Mouse (Mus musculus): ENCODE data around the gene Mdk. TPM values are rescaled to one million over a fixed set of nuclear protein-coding genes. Genes with fewer than 3 reads are reported as not detected.

Mdk gene
- total and polyA plus RNA-seq, 2 experiments from 2014 or later = 54.9 to 167 TPM

- DNase-seq (ENCODE audit: low spot score) (peak; percentile 59), ATAC-seq (peak; percentile 36)
- no peak for TF ChIP-seq CTCF (IDR thresholded peaks at IDR 0.05; ENCODE audit: low read depth)
- H3K36me3 ChIP-seq (ENCODE audit: insufficient read depth, low read length) = no peaks in the 10 kb centered on the region
- no peaks in the 10 kb centered on the region for H3K27me3 ChIP-seq (ENCODE audit: insufficient read depth, low read length)
- WGBS = 17% methylated on average over 15 of the region's 15 CpGs
- peak overlapping the region; percentile 74 for H3K27ac ChIP-seq
- H3K9me3 ChIP-seq (ENCODE audit: low read length) = no peaks in the 10 kb centered on the region
- peak overlapping the region; percentile 37 for H3K9ac ChIP-seq (replicated peaks; ENCODE audit: low read length)
- H3K4me3 ChIP-seq (ENCODE audit: low read length) = 0 out of 2 replicates have a peak overlapping the region, but pooled peaks have one; percentile 7
- peak overlapping the region; percentile 43 for H3K4me2 ChIP-seq (ENCODE audit: low read depth, low read length)
- peaks cover 40% of the 10 kb centered on the region for H3K4me1 ChIP-seq (ENCODE audit: insufficient read depth, low read length)
These were observed 18.4 kb upstream of the Mdk start for GRCm38 (mm10) chr2:91950275-91951085.

DNA sequence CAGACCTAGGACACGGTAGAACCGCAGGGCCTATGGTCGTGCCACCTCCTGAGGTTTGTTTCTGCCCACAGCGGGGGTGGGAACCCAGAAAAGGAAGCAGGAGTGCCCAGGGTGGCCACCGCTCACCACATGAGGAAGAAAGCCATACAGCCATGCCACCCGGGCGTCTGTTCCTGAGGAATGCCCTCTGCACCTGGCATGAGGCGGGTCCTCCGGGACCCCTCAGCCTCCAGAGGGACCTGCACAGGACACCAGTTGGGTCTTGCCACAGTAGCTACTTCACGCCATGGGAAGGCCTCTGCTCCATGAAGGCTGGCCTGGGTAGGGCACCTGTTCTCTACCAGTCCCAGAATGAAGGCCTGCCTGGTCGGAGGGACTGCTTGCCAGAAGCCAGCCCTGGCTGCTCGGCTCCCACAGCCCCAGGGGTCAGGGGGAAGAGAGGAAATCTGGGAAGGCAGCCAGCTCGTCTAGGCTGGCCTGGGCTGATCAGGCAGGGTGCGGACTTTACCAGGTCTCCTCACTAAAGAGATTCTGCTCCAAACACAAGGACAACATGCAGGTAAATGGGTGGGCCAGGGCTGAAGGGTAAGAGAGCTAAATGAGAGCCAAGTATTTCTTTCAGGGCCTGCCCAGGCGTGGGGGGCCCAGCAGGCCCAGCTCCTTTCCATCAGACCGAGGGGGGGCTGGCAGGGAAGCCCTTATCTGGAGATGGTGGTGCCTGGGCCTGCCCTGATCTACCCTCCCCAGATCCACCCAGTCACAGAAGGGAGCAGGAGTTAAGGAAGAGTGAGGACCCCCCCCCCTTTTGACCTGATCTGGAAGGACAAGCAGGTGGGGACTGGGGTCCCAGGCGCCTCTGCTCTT lies 17.5 kb upstream of the Mdk start:
- H3K9ac ChIP-seq (replicated peaks; ENCODE audit: low read length) = peak overlapping the region; percentile 37
- peak; percentile 71 for DNase-seq (ENCODE audit: low spot score)
- no peaks in the 10 kb centered on the region for H3K36me3 ChIP-seq (ENCODE audit: insufficient read depth, low read length)
- H3K4me3 ChIP-seq (ENCODE audit: low read length) = 0 out of 2 replicates have a peak overlapping the region, but pooled peaks have one; percentile 7
- 58% methylated on average over 17 of the region's 17 CpGs for whole genome bisulfite sequencing
- no peaks in the 10 kb centered on the region for H3K9me3 ChIP-seq (ENCODE audit: low read length)
- H3K4me1 ChIP-seq (ENCODE audit: insufficient read depth, low read length) = peaks cover 44% of the 10 kb centered on the region
- TF ChIP-seq CTCF (IDR thresholded peaks at IDR 0.05; ENCODE audit: low read depth) = no peak
- H3K27ac ChIP-seq = peak overlapping the region; percentile 74
- peak; percentile 14; the same call in 1 of the 2 replicates for ATAC-seq
- H3K27me3 ChIP-seq (ENCODE audit: insufficient read depth, low read length) = no peaks in the 10 kb centered on the region
- peak overlapping the region; percentile 43 for H3K4me2 ChIP-seq (ENCODE audit: low read depth, low read length)

DNA sequence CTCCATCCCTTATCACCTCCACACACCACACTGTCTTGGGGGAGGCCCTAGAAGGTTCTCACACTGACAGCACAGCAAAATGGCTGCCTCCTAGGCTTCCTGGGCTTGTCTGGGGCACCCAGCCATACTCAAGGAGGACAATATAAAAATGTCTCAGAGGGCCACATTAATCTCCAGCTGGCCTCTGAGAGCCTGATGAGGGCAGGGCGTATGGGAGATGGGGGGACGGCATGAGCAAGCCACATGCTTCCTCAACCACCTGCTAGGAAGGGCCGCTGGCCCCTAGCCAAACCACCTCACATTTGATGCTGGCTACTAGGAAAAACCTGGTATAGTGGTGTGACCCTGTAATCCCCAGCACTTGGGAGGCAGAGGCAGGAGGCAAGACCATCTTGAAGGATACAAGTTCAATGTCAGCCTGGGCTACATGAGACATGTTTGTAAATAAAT lies 16.7 kb upstream of the Mdk start:
- no peak overlapping the region for H3K4me2 ChIP-seq (ENCODE audit: low read depth, low read length)
- 44% methylated on average over 3 of the region's 3 CpGs for WGBS
- DNase-seq (ENCODE audit: low spot score) = no peak

DNA sequence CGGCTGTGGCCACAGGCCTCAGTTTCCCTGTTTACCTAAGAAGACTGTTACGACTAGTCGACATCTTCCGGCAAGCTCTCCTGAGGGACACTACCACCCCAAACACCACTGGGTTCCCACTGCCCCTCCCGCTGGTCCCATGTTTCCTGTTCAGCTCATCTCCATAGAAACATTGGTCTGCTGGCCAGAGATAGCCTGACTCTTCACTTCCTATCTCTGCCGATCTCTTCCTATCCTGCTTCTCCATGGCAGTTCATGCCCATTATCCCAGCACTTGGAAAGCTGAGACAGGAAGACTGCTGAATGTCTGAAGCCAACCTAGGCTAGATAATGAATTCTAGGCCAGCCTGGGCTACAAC lies 16.0 kb upstream of the Mdk start:
- H3K27ac ChIP-seq = peak overlapping the region; percentile 74
- H3K4me2 ChIP-seq (ENCODE audit: low read depth, low read length) = no peak overlapping the region
- 74% methylated on average over 6 of the region's 6 CpGs for WGBS
- no peak overlapping the region for H3K9ac ChIP-seq (replicated peaks; ENCODE audit: low read length)
- no peaks in the 10 kb centered on the region for H3K9me3 ChIP-seq (ENCODE audit: low read length)
- no peak overlapping the region for H3K4me3 ChIP-seq (ENCODE audit: low read length)
- H3K36me3 ChIP-seq (ENCODE audit: insufficient read depth, low read length) = no peaks in the 10 kb centered on the region
- no peak for ATAC-seq
- no peak for TF ChIP-seq CTCF (IDR thresholded peaks at IDR 0.05; ENCODE audit: low read depth)
- H3K27me3 ChIP-seq (ENCODE audit: insufficient read depth, low read length) = no peaks in the 10 kb centered on the region
- DNase-seq (ENCODE audit: low spot score) = no peak
- peaks cover 39% of the 10 kb centered on the region for H3K4me1 ChIP-seq (ENCODE audit: insufficient read depth, low read length)

More for the DNA sequence above, 16.7 kb upstream of the Mdk start:
- Histone ChIP-seq H3K9ac (replicated peaks; ENCODE audit: low read length) (no peak overlapping the region), H3K27ac (peak overlapping the region; percentile 74; the same call in 1 of the 2 replicates), H3K27me3 (ENCODE audit: insufficient read depth, low read length) (no peaks in the 10 kb centered on the region), H3K36me3 (ENCODE audit: insufficient read depth, low read length) (no peaks in the 10 kb centered on the region), H3K4me3 (ENCODE audit: low read length) (no peak overlapping the region), H3K9me3 (ENCODE audit: low read length) (no peaks in the 10 kb centered on the region), H3K4me1 (ENCODE audit: insufficient read depth, low read length) (peaks cover 40% of the 10 kb centered on the region)
- no peak for TF ChIP-seq CTCF (IDR thresholded peaks at IDR 0.05; ENCODE audit: low read depth)
- ATAC-seq = no peak

GRCm38 (mm10) chr2:91947397-91948150 lies 15.5 kb upstream of the Mdk start:
- 33% methylated on average over 11 of the region's 11 CpGs for WGBS
- H3K4me2 ChIP-seq (ENCODE audit: low read depth, low read length) = no peak overlapping the region
- TF ChIP-seq CTCF (IDR thresholded peaks at IDR 0.05; ENCODE audit: low read depth) = no peak; the same call in 1 of the 2 replicates
- no peaks in the 10 kb centered on the region for H3K36me3 ChIP-seq (ENCODE audit: insufficient read depth, low read length)
- H3K27ac ChIP-seq = peak overlapping the region; percentile 68
- peak; percentile 31 for ATAC-seq
- H3K4me3 ChIP-seq (ENCODE audit: low read length) = no peak overlapping the region
- H3K27me3 ChIP-seq (ENCODE audit: insufficient read depth, low read length) = no peaks in the 10 kb centered on the region
- peak; percentile 48 for DNase-seq (ENCODE audit: low spot score)
- 0 out of 2 replicates have a peak overlapping the region, but pooled peaks have one; percentile 29 for H3K9ac ChIP-seq (replicated peaks; ENCODE audit: low read length)
- H3K4me1 ChIP-seq (ENCODE audit: insufficient read depth, low read length) = peaks cover 39% of the 10 kb centered on the region
- H3K9me3 ChIP-seq (ENCODE audit: low read length) = no peaks in the 10 kb centered on the region

- DNase-seq (ENCODE audit: low spot score) = no peak
- no peak for ATAC-seq
- 50% methylated on average over 6 of the region's 6 CpGs for WGBS
These were observed 14.7 kb upstream of the Mdk start for GRCm38 (mm10) chr2:91946836-91947235.

More at GRCm38 (mm10) chr2:91946836-91947235, 14.7 kb upstream of the Mdk start:
- peak overlapping the region; percentile 68; the same call in 1 of the 2 replicates for H3K27ac ChIP-seq
- no peak overlapping the region for H3K4me3 ChIP-seq (ENCODE audit: low read length)
- no peaks in the 10 kb centered on the region for H3K36me3 ChIP-seq (ENCODE audit: insufficient read depth, low read length)
- no peak overlapping the region for H3K9ac ChIP-seq (replicated peaks; ENCODE audit: low read length)
- H3K4me2 ChIP-seq (ENCODE audit: low read depth, low read length) = no peak overlapping the region
- peaks cover 39% of the 10 kb centered on the region for H3K4me1 ChIP-seq (ENCODE audit: insufficient read depth, low read length)
- no peaks in the 10 kb centered on the region for H3K27me3 ChIP-seq (ENCODE audit: insufficient read depth, low read length)
- no peaks in the 10 kb centered on the region for H3K9me3 ChIP-seq (ENCODE audit: low read length)
- TF ChIP-seq CTCF (IDR thresholded peaks at IDR 0.05; ENCODE audit: low read depth) = no peak

Data from hindbrain, postnatal 0 days (tissue).